Mouse (Mus musculus) heart, embryonic 10.5 days (tissue): ENCODE measurements at regions not wholly inside any gene's neighbourhood (a gene's known extent, or its start where the extent isn't known, plus 50 kb on each side); places are given as distances from the start of the nearest gene placed in this dataset.

Source experiments
- DNase-seq: peaks from one replicate; pipeline ENCODE4 v3.0.0-alpha.2; 2017; ENCODE audit warnings: low spot score
- H3K27ac ChIP-seq: fragments of 300-500 bp; sonication (generic); 2 replicates; pipeline ENCODE4 v1.5.1; 2016; ENCODE audit warnings: mild to moderate bottlenecking
- H3K27me3 ChIP-seq: fragments of 300-500 bp; sonication (generic); 2 replicates; pipeline ENCODE4 v1.6.1; 2016; ENCODE audit warnings: mild to moderate bottlenecking; ENCODE audit not compliant: poor library complexity, insufficient read depth, severe bottlenecking
- H3K36me3 ChIP-seq: fragments of 300-500 bp; sonication (generic); 2 replicates; pipeline ENCODE4 v1.6.1; 2016; ENCODE audit warnings: mild to moderate bottlenecking, moderate library complexity
- H3K4me1 ChIP-seq: fragments of 300-500 bp; sonication (generic); 2 replicates; pipeline ENCODE4 v1.6.1; 2016; ENCODE audit warnings: mild to moderate bottlenecking
- H3K4me3 ChIP-seq: fragments of 300-500 bp; sonication (generic); 2 replicates; pipeline ENCODE4 v1.5.1; 2016; ENCODE audit warnings: mild to moderate bottlenecking, moderate library complexity
- H3K9me3 ChIP-seq: fragments of 300-500 bp; sonication (generic); 2 replicates; pipeline ENCODE4 v1.6.1; 2016; ENCODE audit warnings: mild to moderate bottlenecking, moderate library complexity
- WGBS: fragments of 180-500 bp; shearing (Covaris S2); methylation state at CpG from one replicate; pipeline ENCODE4 v1.1.7; 2016; 5-methylcytosine and 5-hydroxymethylcytosine counted together

DNA sequence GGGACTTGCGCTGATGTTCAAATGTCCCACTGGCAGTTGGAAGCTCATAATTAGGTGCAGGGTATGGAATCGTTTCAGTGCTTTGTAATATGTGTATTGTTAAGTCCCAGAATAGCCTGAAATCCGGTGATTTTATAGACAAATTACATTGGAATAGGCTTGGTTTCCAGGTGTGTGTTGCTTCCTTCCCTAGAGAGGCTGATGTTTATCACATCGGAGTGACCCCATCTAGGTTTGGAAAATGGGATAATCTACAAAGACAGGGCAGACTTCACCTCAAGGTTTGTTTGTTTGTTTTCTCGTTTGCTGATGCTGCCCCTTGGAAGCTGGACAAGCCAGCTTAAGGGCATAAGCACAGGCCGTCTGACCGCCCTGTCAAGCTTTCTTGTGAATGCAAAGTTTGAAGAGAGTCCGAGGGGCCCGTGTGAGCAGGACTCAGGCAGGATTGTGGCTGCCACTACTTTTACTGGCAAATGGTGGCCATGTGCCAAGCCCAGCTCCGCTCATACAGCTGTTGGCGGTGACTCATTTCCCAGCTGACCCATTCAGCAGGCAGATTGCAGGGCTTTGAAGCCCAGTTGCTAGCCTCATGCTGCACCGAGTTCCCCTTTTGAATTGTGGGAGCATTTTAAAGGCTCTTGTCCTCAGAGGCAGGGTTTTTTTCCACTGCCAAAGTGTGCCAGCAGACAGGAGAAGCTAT lies 200.6 kb upstream of the Tgfbr2 start:
- WGBS, result 73% methylated on average over 12 of the region's 12 CpGs
- DNase-seq, result no peak
- no peaks in the 10 kb centered on the region for H3K36me3 ChIP-seq
- H3K27me3 ChIP-seq, result no peaks in the 10 kb centered on the region
- H3K9me3 ChIP-seq, result no peaks in the 10 kb centered on the region
- no peaks in the 10 kb centered on the region for H3K4me1 ChIP-seq
- H3K4me3 ChIP-seq, result no peak overlapping the region
- no peak overlapping the region for H3K27ac ChIP-seq

DNA sequence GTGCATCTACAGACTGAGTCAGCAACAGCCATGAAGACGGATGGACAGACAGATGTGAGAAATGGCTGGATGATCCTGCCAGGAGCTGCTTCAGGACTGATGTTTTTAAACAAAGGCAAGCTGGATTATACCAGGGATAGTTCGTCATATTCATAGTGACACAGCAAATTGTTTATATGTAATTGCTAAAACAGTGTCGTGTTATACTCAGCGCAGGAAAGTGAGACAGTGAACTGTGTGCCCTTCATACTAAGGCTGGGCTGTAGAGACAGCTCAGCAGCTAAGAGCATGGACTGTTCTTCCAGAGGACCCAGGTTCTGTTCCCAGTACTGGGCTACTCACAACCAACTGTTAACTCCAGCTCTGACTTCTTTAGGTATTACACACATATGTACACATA lies 199.2 kb upstream of the Tgfbr2 start:
- no peak for DNase-seq
- WGBS, result 88% methylated on average over 4 of the region's 4 CpGs
- Histone ChIP-seq H3K4me3 (no peak overlapping the region), H3K4me1 (no peaks in the 10 kb centered on the region), H3K27ac (no peak overlapping the region), H3K36me3 (no peaks in the 10 kb centered on the region), H3K9me3 (no peaks in the 10 kb centered on the region), H3K27me3 (no peaks in the 10 kb centered on the region)

DNA sequence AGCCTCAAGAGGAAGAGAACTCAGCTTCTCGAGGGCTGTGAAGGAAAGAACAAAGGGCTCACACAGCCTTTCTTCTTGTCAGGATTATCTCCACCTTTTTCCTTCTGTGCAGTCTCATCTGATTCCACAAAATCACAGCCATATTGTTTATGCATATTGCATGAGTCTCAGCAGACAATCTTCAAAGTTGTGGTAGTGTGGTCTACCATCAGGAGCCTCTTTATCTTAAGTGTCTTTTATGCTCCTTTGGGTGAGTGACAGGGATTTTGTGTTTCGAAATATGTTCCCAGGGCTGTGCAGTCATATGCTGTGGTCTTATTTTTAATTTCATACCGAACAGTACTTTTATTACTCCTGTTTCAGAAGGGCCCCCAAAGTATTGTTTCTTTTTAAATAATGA lies 198.2 kb upstream of the Tgfbr2 start:
- Histone ChIP-seq H3K27me3 (no peaks in the 10 kb centered on the region), H3K27ac (no peak overlapping the region), H3K4me1 (no peaks in the 10 kb centered on the region), H3K4me3 (no peak overlapping the region), H3K36me3 (no peaks in the 10 kb centered on the region), H3K9me3 (no peaks in the 10 kb centered on the region)
- no peak for DNase-seq
- WGBS, result 70% methylated on average over 3 of the region's 3 CpGs

DNA sequence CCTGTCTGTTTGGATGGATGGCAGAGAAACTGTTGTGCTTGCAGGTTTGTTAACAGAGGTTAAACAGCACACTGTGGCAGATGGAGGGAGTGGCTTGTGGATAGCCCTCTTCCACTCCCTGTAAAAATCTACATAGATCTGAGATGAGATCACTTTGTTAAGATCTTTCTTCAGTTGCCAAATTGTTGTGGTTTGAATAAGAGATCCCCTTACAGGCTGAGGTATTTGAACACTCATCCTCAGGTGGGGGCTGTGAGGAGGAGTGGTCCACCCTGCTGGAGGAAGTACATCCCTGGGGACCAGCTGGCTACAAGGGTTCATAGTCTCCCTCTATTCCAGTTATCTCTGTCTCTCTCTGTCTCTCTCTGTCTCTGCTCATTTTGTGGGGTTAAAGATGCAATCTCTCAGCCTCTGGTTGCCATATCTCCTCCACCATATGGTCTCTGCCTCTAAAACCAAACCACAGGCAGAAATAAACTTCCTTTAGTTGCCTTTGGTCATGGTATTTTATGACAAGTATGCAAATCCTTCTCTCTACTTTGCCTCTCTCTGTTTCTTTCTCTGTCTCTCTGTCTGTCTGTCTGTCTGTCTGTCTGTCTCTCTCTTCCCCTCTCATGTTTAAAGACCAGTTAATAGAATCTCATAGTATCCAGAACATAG lies 194.0 kb upstream of the Tgfbr2 start:
- Histone ChIP-seq H3K9me3 (no peaks in the 10 kb centered on the region), H3K27ac (no peak overlapping the region), H3K4me3 (no peak overlapping the region), H3K4me1 (no peaks in the 10 kb centered on the region), H3K36me3 (no peaks in the 10 kb centered on the region), H3K27me3 (no peaks in the 10 kb centered on the region)
- DNase-seq, result no peak

DNA sequence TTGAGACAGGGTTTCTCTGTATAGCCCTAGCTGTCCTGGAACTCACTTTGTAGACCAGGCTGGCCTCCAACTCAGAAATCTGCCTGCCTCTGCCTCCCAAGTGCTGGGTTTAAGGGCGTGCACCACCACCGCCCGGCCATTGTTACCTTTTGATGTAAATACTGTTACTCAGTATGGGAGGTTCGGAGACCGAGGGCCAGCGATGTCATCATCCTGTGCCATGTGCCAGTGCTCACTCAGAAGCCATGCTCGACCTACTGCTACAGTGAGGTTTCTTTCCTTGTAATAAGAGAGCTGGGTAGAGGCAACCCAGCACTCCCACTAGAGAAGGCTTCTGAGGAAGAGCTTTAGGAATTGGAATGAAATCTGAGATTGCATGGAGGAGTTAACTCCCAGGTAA lies 191.6 kb upstream of the Tgfbr2 start:
- no peak for DNase-seq

DNA sequence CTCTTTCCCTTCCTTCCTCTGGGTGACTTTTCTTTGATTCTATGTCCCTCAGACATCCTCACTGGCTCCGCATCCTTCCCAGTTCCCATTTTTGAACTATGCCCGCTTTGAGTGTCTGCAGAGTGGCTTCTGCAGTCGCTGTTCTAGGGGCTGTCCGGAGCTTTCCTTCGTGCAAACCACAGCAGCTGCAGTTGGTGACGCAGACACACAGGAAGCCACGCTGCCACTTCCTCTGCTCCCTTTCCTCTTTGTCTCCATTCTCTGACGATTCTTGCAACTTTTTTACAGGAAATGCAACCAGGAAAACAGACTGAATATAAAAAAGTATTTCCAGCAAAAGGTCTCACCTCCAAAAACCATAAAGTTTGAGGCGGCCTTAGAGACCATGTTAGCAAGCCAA lies 191.0 kb upstream of the Tgfbr2 start:
- no peak overlapping the region for H3K4me3 ChIP-seq
- H3K27ac ChIP-seq, result no peak overlapping the region
- no peaks in the 10 kb centered on the region for H3K27me3 ChIP-seq
- H3K9me3 ChIP-seq, result no peaks in the 10 kb centered on the region
- H3K4me1 ChIP-seq, result no peaks in the 10 kb centered on the region
- 65% methylated on average over 9 of the region's 9 CpGs for WGBS
- H3K36me3 ChIP-seq, result no peaks in the 10 kb centered on the region
- DNase-seq, result no peak

More for the DNA sequence above, 191.6 kb upstream of the Tgfbr2 start:
- H3K9me3 ChIP-seq, result no peaks in the 10 kb centered on the region
- 88% methylated on average over 7 of the region's 7 CpGs for WGBS
- H3K36me3 ChIP-seq, result no peaks in the 10 kb centered on the region
- H3K4me1 ChIP-seq, result no peaks in the 10 kb centered on the region
- H3K27ac ChIP-seq, result no peak overlapping the region
- H3K4me3 ChIP-seq, result no peak overlapping the region
- no peaks in the 10 kb centered on the region for H3K27me3 ChIP-seq

DNA sequence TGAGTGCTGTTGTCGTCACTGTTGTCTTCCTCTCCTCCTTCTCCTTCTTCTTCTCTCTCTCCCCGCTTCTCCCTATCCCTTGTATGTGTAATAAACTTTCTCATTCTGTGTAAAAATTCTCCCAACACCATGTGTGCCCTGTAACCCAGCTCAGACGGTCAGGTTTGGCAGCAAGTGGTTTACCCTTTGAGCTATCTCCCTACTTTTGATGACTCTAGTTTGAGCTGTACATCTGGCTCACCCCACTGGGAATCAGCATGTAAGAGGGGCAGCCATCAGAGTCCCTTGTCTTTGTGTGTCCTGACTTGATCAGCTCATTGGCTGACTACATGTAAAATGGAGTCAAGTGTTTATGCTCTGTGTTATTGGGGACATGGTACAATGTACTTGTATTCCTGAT lies 190.5 kb upstream of the Tgfbr2 start:
- Histone ChIP-seq H3K27ac (no peak overlapping the region), H3K9me3 (no peaks in the 10 kb centered on the region)
- WGBS, result 63% methylated on average over 3 of the region's 3 CpGs

DNA sequence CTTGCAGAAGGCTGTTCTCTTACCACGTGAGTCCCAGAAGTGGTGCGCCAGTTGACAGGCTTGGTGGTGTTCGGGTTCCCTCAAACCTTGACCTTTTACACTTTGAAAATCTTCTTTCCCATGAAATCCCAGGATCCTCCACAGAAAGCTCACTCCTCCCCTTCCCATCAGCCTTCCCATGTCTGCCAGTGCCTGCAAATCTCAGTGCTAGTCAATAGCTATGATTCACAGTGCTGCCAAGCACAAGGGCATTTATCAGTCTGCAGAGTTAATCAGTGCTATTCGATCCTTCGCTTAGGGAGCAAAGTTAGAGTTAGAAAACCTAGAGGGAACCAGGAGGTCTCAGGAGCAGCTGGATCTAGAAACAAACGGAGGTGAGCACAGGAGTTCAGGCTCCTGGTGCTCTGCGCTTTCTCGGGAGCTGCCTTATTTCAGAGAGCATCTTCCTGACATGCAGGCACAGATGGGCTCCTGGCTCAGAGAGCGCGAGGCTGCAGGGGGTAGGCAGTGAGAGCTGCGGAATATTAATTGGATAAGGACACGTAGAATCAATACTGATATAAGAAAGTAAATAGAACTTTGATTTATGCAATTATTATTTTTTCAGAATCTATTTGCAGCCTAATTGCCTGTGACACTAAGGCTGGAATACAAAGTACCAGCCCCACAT lies 190.0 kb upstream of the Tgfbr2 start:
- Histone ChIP-seq H3K4me1 (no peaks in the 10 kb centered on the region), H3K27me3 (no peaks in the 10 kb centered on the region), H3K9me3 (no peaks in the 10 kb centered on the region), H3K36me3 (no peaks in the 10 kb centered on the region), H3K27ac (no peak overlapping the region), H3K4me3 (no peak overlapping the region)
- DNase-seq, result no peak
- 69% methylated on average over 12 of the region's 12 CpGs for WGBS

More for the DNA sequence above, 190.5 kb upstream of the Tgfbr2 start:
- no peaks in the 10 kb centered on the region for H3K27me3 ChIP-seq
- no peak for DNase-seq
- no peak overlapping the region for H3K4me3 ChIP-seq
- no peaks in the 10 kb centered on the region for H3K4me1 ChIP-seq
- no peaks in the 10 kb centered on the region for H3K36me3 ChIP-seq

DNA sequence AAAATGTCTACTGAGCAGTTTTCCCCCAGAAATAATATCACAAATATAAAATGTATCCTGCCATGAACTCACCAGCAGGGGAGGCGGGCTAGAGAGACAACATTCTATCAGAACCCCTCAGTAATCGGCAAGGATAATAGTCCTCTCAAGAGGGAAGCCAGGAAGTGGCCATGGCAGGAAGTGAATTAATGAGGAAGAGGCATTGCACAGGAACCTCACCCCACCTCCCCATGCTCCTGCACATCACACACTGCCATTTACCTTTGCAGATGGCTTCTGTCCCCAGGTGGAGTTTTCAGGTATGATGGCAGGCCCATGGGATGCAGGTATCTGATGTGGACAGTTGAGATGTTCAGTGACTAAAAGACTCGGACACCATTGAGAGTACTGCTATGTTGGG lies 185.9 kb upstream of the Tgfbr2 start:
- DNase-seq, result no peak
- WGBS, result 74% methylated on average over 3 of the region's 3 CpGs
- Histone ChIP-seq H3K36me3 (no peaks in the 10 kb centered on the region), H3K9me3 (no peaks in the 10 kb centered on the region), H3K4me3 (no peak overlapping the region), H3K27me3 (no peaks in the 10 kb centered on the region), H3K27ac (no peak overlapping the region), H3K4me1 (no peaks in the 10 kb centered on the region)

DNA sequence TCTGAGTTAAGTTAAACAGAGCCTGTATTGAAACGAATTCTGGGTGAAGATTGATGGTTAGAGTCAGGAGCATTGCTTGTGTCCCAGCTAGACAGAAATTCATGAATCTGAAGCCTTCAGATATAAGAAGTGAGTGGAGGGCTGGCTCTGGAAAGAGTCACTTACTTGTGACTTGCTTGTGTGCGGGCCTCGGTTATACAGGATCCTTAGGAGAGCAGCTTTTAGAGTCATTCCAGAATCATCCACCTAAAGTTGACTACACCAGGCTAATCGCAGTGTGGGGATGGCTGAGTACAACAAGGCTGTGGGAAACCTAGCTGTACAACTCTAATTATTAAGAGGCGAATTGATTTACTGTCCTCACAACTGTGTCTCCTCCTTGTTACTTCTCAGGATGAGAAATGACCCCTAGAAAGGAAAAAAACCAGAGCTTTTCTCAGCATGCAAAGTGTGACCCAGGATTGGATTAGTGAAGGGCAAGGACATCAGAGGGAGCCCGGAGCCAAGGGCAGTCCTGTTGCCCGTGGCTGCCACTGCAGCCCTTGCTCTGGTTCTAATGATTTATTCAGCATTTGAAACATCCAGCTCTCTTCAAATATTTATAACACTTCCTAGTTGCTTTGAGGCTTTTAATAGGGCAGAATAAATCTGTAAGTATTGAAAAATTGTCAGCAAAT lies 179.0 kb upstream of the Tgfbr2 start:
- H3K4me1 ChIP-seq, result no peaks in the 10 kb centered on the region
- 82% methylated on average over 7 of the region's 7 CpGs for WGBS

DNA sequence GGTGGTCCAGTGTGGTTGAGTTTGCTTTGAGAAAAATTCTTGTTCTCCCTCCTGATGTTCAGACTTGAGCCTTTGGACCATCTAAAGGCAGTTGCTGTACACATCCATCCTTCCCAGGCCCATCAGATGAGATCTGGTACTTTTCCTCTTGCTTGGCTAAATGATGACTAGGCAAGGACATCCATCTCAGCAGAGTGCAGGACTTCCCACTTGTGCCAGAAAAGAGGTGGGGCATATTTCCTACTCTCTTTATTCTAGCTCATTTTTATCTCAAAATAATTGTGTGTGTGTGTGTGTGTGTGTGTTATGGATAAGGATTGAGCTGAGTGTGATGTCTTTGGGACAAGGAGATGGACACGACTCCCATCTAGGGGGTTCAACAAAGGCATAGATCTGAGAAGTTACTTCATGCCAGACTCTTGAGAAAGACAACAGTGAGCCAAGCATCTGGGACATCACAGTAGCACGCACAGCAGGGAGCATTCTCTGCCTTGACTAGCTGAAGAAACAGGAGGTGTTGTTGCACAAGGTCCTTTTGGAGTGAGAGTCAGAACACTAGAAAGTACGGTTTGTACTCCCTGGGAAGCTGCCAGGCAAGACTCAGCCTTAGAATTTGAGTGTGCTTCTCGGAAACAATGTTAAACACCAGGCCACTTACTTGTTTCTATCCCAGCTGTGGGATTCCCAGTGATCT lies 177.8 kb upstream of the Tgfbr2 start:
- Histone ChIP-seq H3K9me3 (no peaks in the 10 kb centered on the region), H3K4me1 (no peaks in the 10 kb centered on the region), H3K4me3 (no peak overlapping the region), H3K27ac (no peak overlapping the region), H3K36me3 (no peaks in the 10 kb centered on the region), H3K27me3 (no peaks in the 10 kb centered on the region)
- no peak for DNase-seq
- WGBS, result 81% methylated on average over 4 of the region's 4 CpGs

More for the DNA sequence above, 179.0 kb upstream of the Tgfbr2 start:
- H3K9me3 ChIP-seq, result no peaks in the 10 kb centered on the region
- DNase-seq, result no peak
- no peak overlapping the region for H3K27ac ChIP-seq
- H3K4me3 ChIP-seq, result no peak overlapping the region
- no peaks in the 10 kb centered on the region for H3K36me3 ChIP-seq
- no peaks in the 10 kb centered on the region for H3K27me3 ChIP-seq

DNA sequence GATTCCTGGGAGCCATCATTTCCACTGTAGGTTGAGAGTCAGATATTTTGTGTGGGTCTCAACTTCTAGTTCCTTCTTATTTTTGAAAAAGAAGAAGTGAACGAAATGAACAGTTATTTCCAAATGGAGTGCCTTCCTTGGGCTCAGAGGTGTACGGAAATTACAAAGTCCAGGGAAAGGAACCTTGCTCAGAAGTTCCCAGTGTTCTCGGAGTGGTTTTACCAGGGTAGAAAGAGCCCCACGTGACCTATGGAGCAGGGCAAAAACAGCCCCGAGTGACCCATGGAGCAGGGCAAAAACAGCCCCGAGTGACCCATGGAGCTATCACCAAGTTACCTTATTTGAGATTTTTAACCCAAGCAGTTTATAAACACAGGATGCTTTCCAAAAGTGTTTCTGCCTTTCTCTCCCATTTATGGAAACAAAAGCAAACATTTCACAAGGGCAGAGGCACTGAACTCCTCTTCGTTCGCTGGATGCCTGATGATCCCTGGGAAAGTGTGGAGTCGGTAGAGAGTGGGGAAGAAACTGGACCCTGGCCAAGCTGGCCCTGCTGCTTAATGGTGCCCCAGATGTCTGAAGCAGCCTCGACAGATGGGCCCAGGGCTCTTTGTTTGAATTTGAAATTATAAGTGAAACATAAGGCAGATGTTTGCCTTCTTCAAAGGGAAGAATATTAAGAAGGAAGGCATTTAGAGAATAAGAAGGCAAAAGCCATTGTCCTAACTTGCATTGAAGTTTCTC lies 175.8 kb upstream of the Tgfbr2 start:
- 76% methylated on average over 10 of the region's 10 CpGs for WGBS
- H3K4me3 ChIP-seq, result no peak overlapping the region
- no peaks in the 10 kb centered on the region for H3K27me3 ChIP-seq
- no peaks in the 10 kb centered on the region for H3K36me3 ChIP-seq
- H3K4me1 ChIP-seq, result no peaks in the 10 kb centered on the region
- no peaks in the 10 kb centered on the region for H3K9me3 ChIP-seq
- no peak for DNase-seq
- H3K27ac ChIP-seq, result no peak overlapping the region
